8 mouse cellular contexts compared by ENCODE assay signal in genomic region chr7:105515178-105515577, GRCm38 (mm10). TPM values are rescaled to one million over a fixed set of nuclear protein-coding genes. Genes with fewer than 3 reads are reported as not detected.
A peak's percentile ranks its signal among the peaks of the same experiment; 100 is the strongest.
DNase-seq lines count a peak whose midpoint lies in the region; ATAC-seq lines count a peak whose summit lies in the region.

No protein-coding gene starts in this region.

- no peaks in the 10 kb centered on the region for H3K9me3 ChIP-seq in forebrain, embryonic 15.5 days
- H3K9me3 ChIP-seq in intestine, embryonic 15.5 days: no peaks in the 10 kb centered on the region
- no peaks in the 10 kb centered on the region for H3K9me3 ChIP-seq in limb, embryonic 12.5 days

- no peak overlapping the region for H3K4me3 ChIP-seq in forebrain, embryonic 15.5 days
- no peak overlapping the region for H3K4me3 ChIP-seq in intestine, embryonic 15.5 days (replicated peaks)
- no peak overlapping the region for H3K4me3 ChIP-seq in limb, embryonic 12.5 days (replicated peaks)

- H3K4me2 ChIP-seq in forebrain, embryonic 15.5 days (replicated peaks): no peak overlapping the region
- no peak overlapping the region for H3K4me2 ChIP-seq in intestine, embryonic 15.5 days (replicated peaks)
- H3K4me2 ChIP-seq in limb, embryonic 12.5 days: no peak overlapping the region

- no peak overlapping the region for H3K9ac ChIP-seq in forebrain, embryonic 15.5 days (replicated peaks)
- no peak overlapping the region for H3K9ac ChIP-seq in intestine, embryonic 15.5 days
- H3K9ac ChIP-seq in limb, embryonic 12.5 days (replicated peaks): no peak overlapping the region

- DNase-seq in left cerebral cortex, adult 18-20 months (ENCODE audit: low spot score in 2 of 2): peak; percentile 61 to 79
- DNase-seq in left cerebral cortex, adult 11 months (ENCODE audit: low spot score): no peak
- DNase-seq in cerebellum, adult 11 months: peak; percentile 43
- DNase-seq in spleen, postnatal 4 days (ENCODE audit: low spot score in 2 of 2): peak; percentile 40 to 76

- no peaks in the 10 kb centered on the region for H3K36me3 ChIP-seq in forebrain, embryonic 15.5 days
- no peaks in the 10 kb centered on the region for H3K36me3 ChIP-seq in intestine, embryonic 15.5 days
- H3K36me3 ChIP-seq in limb, embryonic 12.5 days: no peaks in the 10 kb centered on the region

- 14% methylated on average over 5 of the region's 5 CpGs for WGBS in forebrain, embryonic 15.5 days
- WGBS in intestine, embryonic 15.5 days: 6% methylated on average over 5 of the region's 5 CpGs
- 11% methylated on average over 5 of the region's 5 CpGs for WGBS in limb, embryonic 12.5 days

- peak; percentile 44; the same call in 1 of the 2 replicates for ATAC-seq in forebrain, embryonic 15.5 days (replicated peaks)
- ATAC-seq in intestine, embryonic 15.5 days: peak; percentile 70
- ATAC-seq in limb, embryonic 12.5 days (ENCODE audit: insufficient number of reproducible peaks, insufficient read depth, low FRiP score, low TSS enrichment, low read depth): 0 out of 2 replicates have a peak, but pooled peaks have one; percentile 46
- ATAC-seq in monocyte, adult 5-6 weeks (replicated peaks; ENCODE audit: insufficient number of reproducible peaks, low FRiP score, low TSS enrichment, poor library complexity, severe bottlenecking): peak; percentile 63; the same call in 1 of the 2 replicates

- no peak overlapping the region for H3K27ac ChIP-seq in forebrain, embryonic 15.5 days (replicated peaks)
- no peak overlapping the region for H3K27ac ChIP-seq in intestine, embryonic 15.5 days
- no peak overlapping the region for H3K27ac ChIP-seq in limb, embryonic 12.5 days

- H3K4me1 ChIP-seq in forebrain, embryonic 15.5 days: 0 out of 2 replicates have a peak, but pooled peaks cover 13% of the 10 kb centered on the region
- no peaks in the 10 kb centered on the region for H3K4me1 ChIP-seq in intestine, embryonic 15.5 days (replicated peaks)
- 0 out of 2 replicates have a peak, but pooled peaks cover 4% of the 10 kb centered on the region for H3K4me1 ChIP-seq in limb, embryonic 12.5 days (replicated peaks)

- no peaks in the 10 kb centered on the region for H3K27me3 ChIP-seq in forebrain, embryonic 15.5 days
- H3K27me3 ChIP-seq in intestine, embryonic 15.5 days (replicated peaks): no peaks in the 10 kb centered on the region
- H3K27me3 ChIP-seq in limb, embryonic 12.5 days: peaks cover 6% of the 10 kb centered on the region; the same call in 1 of the 2 replicates

RNA-seq across cellular contexts. Expression of gene Cavin3, which starts 33.1 kb away (rescaled TPM):
- 10 to 100 TPM; 17.9 to 19.8 TPM for total RNA-seq in left cerebral cortex, adult 18-20 months (2021)
- 24.2 and 25.5 TPM in 2 replicates for polyA plus RNA-seq in forebrain, embryonic 15.5 days (2015; fragmentation: Nextera tagmentation; extraction: Ambion mirVana)
- polyA plus RNA-seq in intestine, embryonic 15.5 days (2015; fragmentation: Nextera tagmentation; extraction: Ambion mirVana): 93.1 and 95.0 TPM in 2 replicates
- polyA plus RNA-seq in limb, embryonic 12.5 days (2016; fragmentation: Nextera tagmentation; extraction: Ambion mirVana): 23.2 and 24.8 TPM in 2 replicates
- total RNA-seq in monocyte, adult 5-6 weeks (2017): not detected in 3 replicates

RNA-seq across cellular contexts. Expression of gene Smpd1, which starts 39.0 kb away (rescaled TPM):
- 100 to 1,000 TPM in 1 of 2 experiments, 10 to 100 TPM in 1; 99.9 to 111 TPM for total RNA-seq in left cerebral cortex, adult 18-20 months (2021)
- polyA plus RNA-seq in forebrain, embryonic 15.5 days (2015; fragmentation: Nextera tagmentation; extraction: Ambion mirVana): 65.5 and 69.8 TPM in 2 replicates
- polyA plus RNA-seq in intestine, embryonic 15.5 days (2015; fragmentation: Nextera tagmentation; extraction: Ambion mirVana): 29.0 and 29.4 TPM in 2 replicates
- polyA plus RNA-seq in limb, embryonic 12.5 days (2016; fragmentation: Nextera tagmentation; extraction: Ambion mirVana): 29.9 and 31.4 TPM in 2 replicates
- 20.2 to 29.2 TPM (median 28.0 TPM) in 3 replicates for total RNA-seq in monocyte, adult 5-6 weeks (2017)
